Mouse (Mus musculus) embryonic facial prominence, embryonic 13.5 days (tissue): Measurements from ENCODE around the gene Stard5. TPM values are rescaled to one million over a fixed set of nuclear protein-coding genes. Genes with fewer than 3 reads are reported as not detected.
A peak's percentile ranks its signal among the peaks of the same experiment; 100 is the strongest.

Experiments
- ATAC-seq: fragments of 200-750 bp; cut with Nextera tagmentation; 2 replicates; pipeline ENCODE4 v1.8.0; 2017; ENCODE audit warnings: low read depth; ENCODE audit not compliant: insufficient number of reproducible peaks, insufficient read depth, low FRiP score, low TSS enrichment
- H3K27ac ChIP-seq: fragments of 300-500 bp; sonication (generic); 2 replicates; pipeline ENCODE4 v1.5.1; 2015; ENCODE audit warnings: moderate library complexity, mild to moderate bottlenecking, inconsistent platforms
- H3K27me3 ChIP-seq: fragments of 300-500 bp; sonication (generic); 2 replicates; pipeline ENCODE4 v1.6.1; 2015; ENCODE audit warnings: mild to moderate bottlenecking, inconsistent platforms
- H3K36me3 ChIP-seq: fragments of 300-500 bp; sonication (generic); 2 replicates; pipeline ENCODE4 v1.6.1; 2015; ENCODE audit warnings: mild to moderate bottlenecking, inconsistent platforms
- H3K4me1 ChIP-seq: fragments of 300-500 bp; sonication (generic); 2 replicates; pipeline ENCODE4 v1.6.1; 2015; ENCODE audit warnings: inconsistent platforms
- H3K4me2 ChIP-seq: fragments of 300-500 bp; sonication (generic); 2 replicates; pipeline ENCODE4 v1.6.1; 2015; ENCODE audit warnings: moderate library complexity, mild to moderate bottlenecking, inconsistent platforms
- H3K4me3 ChIP-seq: fragments of 300-500 bp; sonication (generic); 2 replicates; pipeline ENCODE4 v1.5.1; 2015; ENCODE audit warnings: mild to moderate bottlenecking, inconsistent platforms
- H3K9ac ChIP-seq: fragments of 300-500 bp; sonication (generic); 2 replicates; pipeline ENCODE4 v1.6.1; 2015; ENCODE audit warnings: mild to moderate bottlenecking, inconsistent platforms
- H3K9me3 ChIP-seq: fragments of 300-500 bp; sonication (generic); 2 replicates; pipeline ENCODE4 v1.6.1; 2016; ENCODE audit warnings: inconsistent platforms
- WGBS: fragments of 180-500 bp; shearing (Covaris S2); methylation state at CpG from one replicate; pipeline ENCODE4 v1.1.7; 2015; ENCODE audit warnings: mixed read lengths; 5-methylcytosine and 5-hydroxymethylcytosine counted together
- polyA plus RNA-seq: library from polyadenylated mRNA; unstranded; fragments of >200 nt; fragmentation: Nextera tagmentation; extraction: Ambion mirVana; gene quantifications from 2 replicates; pipeline ENCODE4 v1.2.1, GENCODE M21; 2015

Stard5 gene
- 29.2 and 31.0 TPM in 2 replicates for polyA plus RNA-seq

DNA sequence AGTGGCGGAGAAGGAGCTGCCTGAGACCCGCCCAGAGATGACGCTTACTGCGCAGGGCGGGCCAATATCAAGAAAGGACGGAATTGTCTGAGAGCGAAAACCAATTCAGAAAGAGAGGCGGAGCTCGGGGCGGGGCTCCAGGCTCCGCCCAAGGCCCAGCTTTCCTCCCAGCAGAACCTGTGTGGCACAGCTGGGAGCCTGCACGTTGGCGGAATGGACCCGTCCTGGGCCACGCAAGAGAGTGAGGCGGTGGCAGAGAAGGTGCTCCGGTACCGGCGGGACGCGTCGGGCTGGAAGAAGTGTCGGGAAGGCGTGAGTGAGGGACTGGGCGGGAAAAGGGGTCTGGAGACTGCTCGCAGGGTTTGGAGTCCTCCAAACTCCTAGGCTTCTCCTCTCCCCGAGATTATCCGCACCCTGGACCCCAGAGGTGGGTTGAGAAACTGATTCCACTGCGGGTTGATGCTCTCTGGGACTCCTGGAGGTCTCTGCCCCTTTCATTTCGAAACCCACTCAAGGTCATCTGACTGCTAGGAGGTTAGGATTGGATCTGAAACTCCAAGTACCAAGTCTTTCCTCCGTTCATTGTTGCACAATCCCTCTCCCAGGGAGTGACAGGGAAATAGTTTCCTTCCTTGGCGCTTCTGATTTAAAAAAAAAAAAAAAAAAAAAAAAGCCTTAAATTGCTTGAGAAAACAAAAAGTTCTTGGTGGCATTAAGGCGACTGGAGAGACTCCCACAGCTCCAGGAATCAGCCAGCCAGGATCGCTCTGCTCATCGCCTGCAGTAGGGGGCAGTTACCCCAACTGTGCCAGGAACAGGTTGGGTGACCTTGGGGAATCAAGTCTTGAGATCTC, at the start of gene Stard5:
Gene Stard5, plus strand, starts transcription at position 132 of the 854 bp plus-strand sequence.
- ATAC-seq: peak; percentile 98

DNA sequence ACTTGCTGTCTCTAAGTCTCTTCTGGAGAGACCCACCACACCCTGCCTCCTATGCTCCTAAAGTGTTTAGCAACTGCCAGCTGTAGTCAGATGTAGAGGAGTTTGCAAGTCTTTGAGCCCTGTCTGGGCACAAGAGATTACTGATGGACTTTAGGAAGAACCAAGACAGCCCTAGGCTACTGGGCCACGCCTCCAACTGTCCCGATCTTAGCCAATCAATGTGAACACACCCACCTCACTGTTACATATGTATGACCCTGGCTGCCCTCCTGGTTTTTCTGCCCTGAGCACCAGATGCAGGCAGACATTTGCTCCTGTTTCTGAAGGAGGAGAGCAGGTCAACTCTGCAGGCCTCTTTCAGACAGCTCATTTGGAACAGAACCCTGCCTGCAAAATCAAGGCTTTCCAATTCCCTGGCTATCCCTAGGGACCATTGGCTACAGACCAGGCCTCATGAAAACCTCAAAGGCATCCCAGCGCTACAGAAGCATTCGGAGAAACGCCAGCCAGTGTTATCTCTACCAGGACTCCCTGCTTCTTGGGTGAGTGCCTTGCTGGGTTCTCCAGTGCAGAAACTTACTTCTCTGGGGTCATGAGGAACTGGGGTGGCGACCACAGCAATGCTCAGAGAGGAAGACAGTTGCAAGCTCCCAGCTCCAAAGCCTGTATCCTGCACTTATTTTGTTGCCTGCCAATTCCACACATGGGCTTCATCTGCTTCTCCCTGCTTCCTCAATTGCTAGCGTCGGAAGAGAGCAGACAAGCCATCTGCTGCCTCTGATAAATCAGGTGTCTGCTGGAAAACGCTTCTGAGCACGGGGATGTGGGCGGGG, 46.9 kb upstream of the Stard5 start, which contains the start of gene Tmc3:
Gene Tmc3, plus strand, starts transcription at position 289 of the 833 bp plus-strand sequence.
- Histone ChIP-seq H3K27ac (peak within 1 kb of the TSS; percentile 48; the same call in 1 of the 2 replicates), H3K36me3 (no peaks in the 10 kb centered on the region), H3K9ac (no peak within 1 kb of the TSS), H3K4me3 (no peak within 1 kb of the TSS), H3K9me3 (no peaks in the 10 kb centered on the region), H3K27me3 (no peaks in the 10 kb centered on the region), H3K4me1 (peaks cover 10% of the 10 kb centered on the region), H3K4me2 (no peak within 1 kb of the TSS)
- 31% methylated on average over 11 of the region's 11 CpGs for WGBS
- ATAC-seq: no peak

More for the DNA sequence above, at the start of gene Stard5:
- Histone ChIP-seq H3K9me3 (no peaks in the 10 kb centered on the region), H3K9ac (peak within 1 kb of the TSS; percentile 82), H3K27me3 (no peaks in the 10 kb centered on the region), H3K4me3 (peak within 1 kb of the TSS; percentile 71), H3K4me1 (peaks cover 34% of the 10 kb centered on the region), H3K4me2 (peak within 1 kb of the TSS; percentile 76), H3K36me3 (peaks cover 13% of the 10 kb centered on the region), H3K27ac (peak within 1 kb of the TSS; percentile 74)
- WGBS: under 1% methylated on average over 35 of the region's 35 CpGs

DNA sequence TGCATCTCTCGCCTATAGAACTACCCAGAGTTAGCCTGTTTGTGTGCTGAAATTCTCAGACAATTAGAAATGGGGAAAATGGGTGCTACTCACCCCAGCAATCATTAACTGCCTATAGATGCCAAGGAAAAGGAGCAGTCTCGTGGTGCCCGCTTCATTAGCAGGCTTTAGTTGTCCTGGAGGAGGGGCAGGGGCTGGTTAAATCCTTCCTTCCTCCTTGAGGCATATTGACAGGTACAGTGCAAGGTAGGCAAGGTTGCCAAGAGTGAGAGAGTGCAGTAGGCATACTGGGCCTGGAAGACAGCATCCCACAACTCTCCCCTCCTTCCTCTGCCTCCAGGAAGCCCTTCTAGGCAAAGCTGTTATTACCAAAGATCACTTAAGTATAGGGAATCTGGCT, 37.7 kb upstream of the Stard5 start:
- ATAC-seq: no peak
- H3K27me3 ChIP-seq: no peaks in the 10 kb centered on the region
- 77% methylated on average over 3 of the region's 3 CpGs for WGBS

DNA sequence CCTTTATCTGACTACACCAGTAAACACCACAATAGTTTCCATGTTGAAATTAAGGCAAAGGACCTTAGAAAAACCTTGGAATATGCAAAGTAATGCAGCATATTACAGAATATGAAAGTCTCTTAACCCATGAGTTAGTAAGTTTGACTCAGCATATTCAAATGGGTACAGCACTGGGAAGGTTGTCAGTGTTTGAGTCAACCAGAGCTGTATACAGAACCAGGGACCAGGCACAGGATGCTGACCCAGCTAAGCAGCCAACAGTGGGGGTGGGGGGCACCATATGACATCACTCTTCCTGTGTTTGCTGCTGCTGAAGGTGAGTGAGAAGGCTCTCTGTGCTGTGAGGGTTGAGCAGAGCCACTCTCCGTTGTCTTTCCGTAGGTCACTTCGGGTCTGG, 34.7 kb upstream of the Stard5 start:
- Histone ChIP-seq H3K4me2 (no peak overlapping the region), H3K4me3 (no peak overlapping the region), H3K27ac (no peak overlapping the region), H3K9ac (no peak overlapping the region), H3K9me3 (no peaks in the 10 kb centered on the region), H3K36me3 (no peaks in the 10 kb centered on the region), H3K4me1 (no peaks in the 10 kb centered on the region), H3K27me3 (no peaks in the 10 kb centered on the region; the same call in 1 of the 2 replicates)
- 93% methylated on average over 3 of the region's 3 CpGs for WGBS
- ATAC-seq: no peak

More for the DNA sequence above, 37.7 kb upstream of the Stard5 start:
- no peak overlapping the region for H3K9ac ChIP-seq
- H3K27ac ChIP-seq: no peak overlapping the region
- H3K4me1 ChIP-seq: no peaks in the 10 kb centered on the region
- no peak overlapping the region for H3K4me2 ChIP-seq
- H3K4me3 ChIP-seq: no peak overlapping the region
- no peaks in the 10 kb centered on the region for H3K36me3 ChIP-seq
- H3K9me3 ChIP-seq: no peaks in the 10 kb centered on the region

DNA sequence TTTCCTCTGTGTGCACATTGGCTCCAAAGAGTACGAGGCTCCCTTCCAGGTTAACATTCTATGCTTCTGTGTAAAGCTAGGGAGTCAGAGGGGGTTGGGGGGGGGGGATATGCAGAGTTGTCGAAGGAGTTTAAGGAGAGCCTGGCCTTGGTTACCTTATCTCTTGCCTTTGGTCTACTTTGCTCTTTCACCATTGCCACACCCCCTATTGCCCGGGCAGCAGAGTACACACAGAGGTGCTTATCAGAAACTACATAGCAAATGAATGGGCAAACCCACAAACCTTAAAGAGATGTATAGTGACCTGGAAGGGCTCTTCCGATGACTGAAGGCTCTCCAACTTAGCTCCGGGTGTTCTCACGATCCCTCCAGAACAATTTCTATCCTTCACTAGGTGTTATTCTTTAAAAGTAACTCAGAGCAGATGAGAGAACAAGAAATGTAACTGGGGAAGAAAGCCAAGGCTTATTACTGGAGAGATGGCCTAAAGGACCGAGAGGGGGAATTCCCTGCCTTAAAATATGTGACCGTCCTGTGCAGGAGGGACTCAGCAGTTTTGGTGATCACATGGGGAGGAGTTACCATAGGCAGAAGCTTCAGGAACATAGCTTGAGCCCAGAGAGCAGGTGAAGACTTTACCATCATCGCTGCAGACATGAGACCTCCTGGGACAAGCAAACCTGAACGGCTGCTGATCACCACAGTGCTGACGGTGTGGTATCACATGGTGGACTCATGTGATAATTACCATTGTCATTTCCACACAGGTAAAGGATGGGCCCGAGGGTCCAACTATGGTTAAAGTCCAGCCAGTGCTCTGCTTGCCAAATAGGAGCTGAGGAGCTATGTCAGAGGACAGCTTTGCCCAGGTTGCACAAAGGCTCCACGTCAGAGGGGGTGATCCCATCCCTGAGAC, 32.5 kb upstream of the Stard5 start:
- H3K4me3 ChIP-seq: no peak overlapping the region
- H3K27me3 ChIP-seq: no peaks in the 10 kb centered on the region; the same call in 1 of the 2 replicates
- no peak overlapping the region for H3K9ac ChIP-seq
- H3K4me2 ChIP-seq: no peak overlapping the region
- no peak for ATAC-seq
- H3K9me3 ChIP-seq: no peaks in the 10 kb centered on the region
- no peak overlapping the region for H3K27ac ChIP-seq
- H3K4me1 ChIP-seq: peaks cover 9% of the 10 kb centered on the region
- H3K36me3 ChIP-seq: no peaks in the 10 kb centered on the region
- 88% methylated on average over 13 of the region's 13 CpGs for WGBS

DNA sequence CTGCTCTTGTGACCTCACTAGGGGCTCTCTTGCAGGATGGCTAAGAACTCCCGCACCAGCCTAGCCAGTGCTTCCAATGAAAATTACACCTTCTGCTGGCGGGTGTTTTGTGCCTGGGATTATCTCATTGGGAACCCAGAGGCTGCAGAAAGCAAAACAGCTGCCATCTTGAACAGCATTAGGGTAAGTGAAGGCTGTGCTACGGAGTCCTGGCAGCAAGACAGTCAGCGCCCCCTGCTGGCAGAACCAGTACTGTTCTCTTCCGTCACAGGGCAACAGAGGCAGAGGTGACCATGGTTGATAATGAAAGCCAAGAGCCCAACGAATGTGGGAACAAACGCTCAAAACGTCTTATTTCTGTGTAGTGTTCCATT, 31.9 kb upstream of the Stard5 start:
- H3K27ac ChIP-seq: no peak overlapping the region

DNA sequence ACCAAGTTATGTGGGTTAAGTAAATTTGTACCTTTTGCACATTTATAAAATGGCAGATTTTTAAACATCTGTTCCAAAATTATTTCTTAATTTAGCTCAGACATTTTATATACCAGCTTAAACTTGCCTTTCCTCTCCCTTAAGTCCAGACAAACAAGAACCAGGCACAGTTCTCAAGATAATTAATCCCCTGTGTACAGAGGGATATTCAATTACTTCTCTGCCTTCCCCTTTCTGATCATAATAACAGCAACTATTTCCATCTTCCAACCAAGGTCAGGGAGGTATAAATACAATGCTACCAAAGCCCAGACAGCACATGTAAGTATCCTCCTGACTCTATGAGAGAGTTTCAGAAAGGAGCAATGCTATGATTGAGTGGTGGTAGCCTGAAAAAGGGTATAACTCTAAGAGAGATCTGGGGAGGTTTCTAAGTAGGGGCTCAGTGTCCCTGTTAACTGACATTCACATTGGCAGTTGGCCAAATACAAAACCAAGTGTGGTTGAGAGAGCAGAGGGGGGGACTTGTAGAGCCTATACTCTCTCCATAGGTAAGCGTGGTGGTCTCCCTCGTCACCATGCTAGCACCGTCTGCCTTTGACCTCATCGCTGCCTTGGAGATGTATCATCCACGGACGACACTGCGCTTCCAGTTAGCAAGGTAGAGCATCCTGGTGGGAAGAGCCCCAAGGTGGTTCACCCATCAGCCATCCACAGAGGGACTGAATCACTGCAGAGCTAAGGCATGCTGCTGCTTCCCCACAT, 27.4 kb upstream of the Stard5 start:
- Histone ChIP-seq H3K4me2 (no peak overlapping the region), H3K27me3 (no peaks in the 10 kb centered on the region; the same call in 1 of the 2 replicates), H3K9ac (no peak overlapping the region), H3K4me3 (no peak overlapping the region), H3K36me3 (no peaks in the 10 kb centered on the region), H3K4me1 (peaks cover 29% of the 10 kb centered on the region), H3K27ac (no peak overlapping the region), H3K9me3 (no peaks in the 10 kb centered on the region)
- WGBS: 78% methylated on average over 7 of the region's 7 CpGs
- 0 out of 2 replicates have a peak, but pooled peaks have one; percentile 56 for ATAC-seq

More for the DNA sequence above, 31.9 kb upstream of the Stard5 start:
- no peaks in the 10 kb centered on the region; the same call in 1 of the 2 replicates for H3K27me3 ChIP-seq
- H3K9ac ChIP-seq: no peak overlapping the region
- WGBS: 61% methylated on average over 8 of the region's 8 CpGs
- H3K4me3 ChIP-seq: no peak overlapping the region
- peaks cover 16% of the 10 kb centered on the region for H3K4me1 ChIP-seq
- H3K9me3 ChIP-seq: no peaks in the 10 kb centered on the region
- ATAC-seq: no peak
- no peak overlapping the region for H3K4me2 ChIP-seq
- no peaks in the 10 kb centered on the region for H3K36me3 ChIP-seq

DNA sequence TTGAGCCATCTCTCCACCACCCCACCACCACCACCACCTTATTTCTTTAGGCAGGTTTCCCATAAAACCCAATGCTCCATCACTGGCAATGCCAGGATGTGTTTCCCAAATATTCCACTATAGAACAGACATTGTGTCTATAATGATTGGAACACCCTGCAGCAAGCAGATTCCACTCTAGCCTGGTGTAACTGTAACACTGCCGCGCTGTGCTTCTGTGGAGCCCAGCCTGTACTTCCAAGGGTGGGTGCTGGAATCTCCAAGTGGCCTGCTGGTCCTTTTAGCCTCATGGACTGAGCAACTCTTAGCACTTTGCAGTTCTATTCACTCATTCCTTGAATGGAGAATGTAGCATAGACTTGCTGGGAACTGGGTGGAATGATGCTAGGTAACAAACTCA, 25.0 kb upstream of the Stard5 start:
- Histone ChIP-seq H3K4me3 (no peak overlapping the region), H3K4me1 (peaks cover 29% of the 10 kb centered on the region), H3K36me3 (no peaks in the 10 kb centered on the region), H3K4me2 (no peak overlapping the region), H3K27ac (no peak overlapping the region), H3K9me3 (no peaks in the 10 kb centered on the region), H3K9ac (no peak overlapping the region), H3K27me3 (no peaks in the 10 kb centered on the region)
- no peak for ATAC-seq
- WGBS: 93% methylated on average over 2 of the region's 2 CpGs

DNA sequence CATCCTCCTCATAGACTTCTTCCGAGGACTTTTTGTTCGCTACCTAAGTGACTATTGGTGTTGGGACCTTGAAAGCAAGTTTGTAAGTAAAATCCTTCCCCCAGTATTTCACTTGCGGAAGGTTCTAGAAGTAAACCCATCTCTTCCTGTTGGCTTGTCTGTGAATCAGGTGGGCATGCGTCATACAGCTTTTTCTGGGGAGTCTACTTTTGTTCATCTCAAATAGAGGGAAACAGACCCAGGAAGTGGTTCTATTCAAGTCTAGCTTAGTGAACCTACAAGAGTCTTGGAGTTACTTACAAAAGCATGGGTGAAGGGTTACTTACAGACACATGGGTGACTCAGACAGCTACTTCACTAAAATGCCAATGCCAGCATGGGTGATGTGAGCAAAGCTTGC, 21.9 kb upstream of the Stard5 start:
- Histone ChIP-seq H3K4me3 (no peak overlapping the region), H3K27ac (no peak overlapping the region), H3K27me3 (no peaks in the 10 kb centered on the region), H3K36me3 (no peaks in the 10 kb centered on the region), H3K9ac (no peak overlapping the region), H3K4me1 (peaks cover 13% of the 10 kb centered on the region), H3K4me2 (no peak overlapping the region), H3K9me3 (no peaks in the 10 kb centered on the region)
- WGBS: 97% methylated on average over 4 of the region's 4 CpGs
- no peak for ATAC-seq

DNA sequence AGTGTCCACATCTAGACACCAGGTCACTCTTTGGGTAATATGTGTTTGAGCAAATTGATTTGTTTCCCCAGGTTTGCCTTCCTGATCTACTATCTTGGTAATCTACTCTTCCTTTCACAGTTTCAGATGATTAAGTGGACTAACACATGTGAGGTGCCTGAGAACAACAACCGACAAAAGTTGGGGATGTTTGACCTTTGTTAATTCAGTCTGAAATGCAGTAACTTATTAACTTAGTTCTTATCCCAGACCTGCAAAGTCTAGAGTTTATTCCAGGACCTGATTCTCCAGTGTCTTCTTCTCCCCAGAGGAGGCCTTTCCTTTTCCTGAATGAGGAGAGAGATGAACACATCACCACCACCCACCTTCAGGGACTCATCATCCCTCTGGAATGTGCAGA, 19.9 kb upstream of the Stard5 start:
- Histone ChIP-seq H3K4me1 (peaks cover 5% of the 10 kb centered on the region), H3K27ac (no peak overlapping the region), H3K9ac (no peak overlapping the region), H3K9me3 (no peaks in the 10 kb centered on the region), H3K36me3 (no peaks in the 10 kb centered on the region), H3K4me2 (no peak overlapping the region), H3K4me3 (no peak overlapping the region), H3K27me3 (no peaks in the 10 kb centered on the region)
- WGBS: 80% methylated on average over 1 of the region's 1 CpGs
- ATAC-seq: no peak
